Mouse (Mus musculus): ENCODE results near the gene Nsf.

GRCm38 (mm10) chr11:103810631-103811030, 143.2 kb downstream of the Nsf start:
- TF ChIP-seq POLR2A (IDR thresholded peaks at IDR 0.05; ENCODE audit: borderline replicate concordance, extremely low read depth, insufficient read depth, insufficient read length, poor library complexity, severe bottlenecking) (no peak), CTCF (IDR thresholded peaks at IDR 0.05; ENCODE audit: borderline replicate concordance, extremely low read depth, insufficient read depth, insufficient read length) (no peak)

All from brain, embryonic 14.5 days (tissue).